Mouse (Mus musculus): ENCODE measurements at regions not wholly inside any gene's neighbourhood (a gene's known extent, or its start where the extent isn't known, plus 50 kb on each side); places are given as distances from the start of the nearest gene placed in this dataset.

- TF ChIP-seq CTCF (IDR thresholded peaks at IDR 0.05; ENCODE audit: borderline replicate concordance, control insufficient read depth, extremely low read depth, insufficient read depth, low read length, poor library complexity) (no peak), POLR2A (IDR thresholded peaks at IDR 0.05; ENCODE audit: control insufficient read depth, extremely low read depth, insufficient read depth, low read length, poor library complexity) (no peak)
Measured at GRCm38 (mm10) chr10:118794395-118795060, 75.5 kb downstream of the Dyrk2 start.
